Mouse (Mus musculus) liver, adult 2 months (tissue): ENCODE data around the gene Jund.

ENCODE experiments used
- CTCF ChIP-seq: fragments of 200-500 bp; IDR thresholded peaks from 2 replicates; pipeline ENCODE4 v1.5.1; 2011; ENCODE audit warnings: low read depth, low read length, control low read depth
- POLR2A ChIP-seq: fragments of 200-500 bp; IDR thresholded peaks from 2 replicates; pipeline ENCODE4 v1.6.1; 2011; ENCODE audit warnings: low read length, control low read depth; ENCODE audit not compliant: insufficient read depth; ENCODE audit errors: extremely low read depth

- TF ChIP-seq POLR2A = no peak
- TF ChIP-seq CTCF = no peak
Observed at GRCm38 (mm10) chr8:70682193-70682592, 16.6 kb upstream of the Jund start.
